In the genomic region with DNA sequence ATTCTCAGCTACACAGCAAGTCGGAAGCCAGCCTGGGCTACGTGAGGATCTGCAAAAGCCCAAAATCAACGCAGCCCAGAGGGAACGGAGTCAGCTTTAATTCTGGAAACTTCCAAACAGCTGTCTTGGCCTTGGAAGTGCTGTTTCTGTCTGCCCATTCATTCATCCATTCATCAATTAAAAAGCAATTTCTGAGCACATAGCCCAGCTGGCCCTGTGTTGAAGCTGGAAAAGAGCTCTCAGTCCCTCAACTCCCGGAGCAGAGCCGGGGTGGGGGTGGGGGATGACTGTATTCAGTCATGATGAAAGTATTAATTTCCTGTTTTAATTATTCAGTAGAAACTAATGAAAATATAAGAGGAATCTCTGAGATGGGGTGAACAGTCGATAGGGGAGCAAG, we compare ENCODE assay signal across 12 mouse cellular contexts.
DNase-seq lines count a peak whose midpoint lies in the region; ATAC-seq lines count a peak whose summit lies in the region.
"Had no signal": no experiment of that assay in that cellular context is flagged by ENCODE, and none has a peak within 500 bp of the region (broad histone marks: within the 10 kb centered on the region; RNA-seq: fewer than 3 reads in every experiment).

No protein-coding gene starts in this region.

- no peak overlapping the region for H3K4me2 ChIP-seq in midbrain, embryonic 12.5 days (replicated peaks)
- no peak overlapping the region for H3K4me2 ChIP-seq in hindbrain, embryonic 11.5 days (replicated peaks; ENCODE audit: low read depth, low read length)
- no peak overlapping the region for H3K4me2 ChIP-seq in neural tube, embryonic 14.5 days (ENCODE audit: low read depth, low read length)
- H3K4me2 ChIP-seq: heart, embryonic 15.5 days; liver, embryonic 15.5 days had no signal

- peak overlapping the region; percentile 39 for H3K27ac ChIP-seq in midbrain, embryonic 12.5 days (replicated peaks)
- H3K27ac ChIP-seq in midbrain, embryonic 10.5 days (replicated peaks) = no peak overlapping the region
- peak overlapping the region; percentile 56; the same call in 1 of the 2 replicates for H3K27ac ChIP-seq in hindbrain, embryonic 11.5 days (ENCODE audit: low read depth, low read length)
- H3K27ac ChIP-seq in neural tube, embryonic 14.5 days (ENCODE audit: low read depth, low read length) = peak overlapping the region; percentile 35
- H3K27ac ChIP-seq: heart, embryonic 15.5 days; liver, embryonic 15.5 days had no signal

- intact Hi-C loops in gastrocnemius, postnatal 14 days (cut with DNase I; ENCODE audit: low total_unique reads) = no loop called here

- no peak overlapping the region for H3K9ac ChIP-seq in midbrain, embryonic 12.5 days (replicated peaks)
- no peak overlapping the region for H3K9ac ChIP-seq in hindbrain, embryonic 11.5 days (ENCODE audit: low read depth, low read length)
- H3K9ac ChIP-seq in neural tube, embryonic 14.5 days (replicated peaks; ENCODE audit: low read depth, low read length) = no peak overlapping the region
- H3K9ac ChIP-seq: heart, embryonic 15.5 days; liver, embryonic 15.5 days had no signal

- peaks cover 21% of the 10 kb centered on the region for H3K4me1 ChIP-seq in midbrain, embryonic 12.5 days
- peaks cover 23% of the 10 kb centered on the region for H3K4me1 ChIP-seq in midbrain, embryonic 10.5 days
- H3K4me1 ChIP-seq in hindbrain, embryonic 11.5 days (replicated peaks; ENCODE audit: control insufficient read depth, insufficient read depth, low read length) = no peaks in the 10 kb centered on the region
- H3K4me1 ChIP-seq in neural tube, embryonic 14.5 days (ENCODE audit: control insufficient read depth, insufficient read depth, low read length) = peaks cover 13% of the 10 kb centered on the region; the same call in 1 of the 2 replicates
- H3K4me1 ChIP-seq: liver, embryonic 15.5 days had no signal

- H3K4me3 ChIP-seq in midbrain, embryonic 12.5 days = no peak overlapping the region
- H3K4me3 ChIP-seq in midbrain, embryonic 10.5 days = no peak overlapping the region
- no peak overlapping the region for H3K4me3 ChIP-seq in hindbrain, embryonic 11.5 days (ENCODE audit: low read depth, low read length)
- H3K4me3 ChIP-seq in neural tube, embryonic 14.5 days (ENCODE audit: low read depth, low read length) = no peak overlapping the region
- H3K4me3 ChIP-seq: heart, embryonic 15.5 days; liver, embryonic 15.5 days had no signal

- no peaks in the 10 kb centered on the region for H3K9me3 ChIP-seq in midbrain, embryonic 12.5 days
- H3K9me3 ChIP-seq in midbrain, embryonic 10.5 days (replicated peaks) = no peaks in the 10 kb centered on the region
- no peaks in the 10 kb centered on the region for H3K9me3 ChIP-seq in hindbrain, embryonic 11.5 days (ENCODE audit: control insufficient read depth, low read length)
- no peaks in the 10 kb centered on the region for H3K9me3 ChIP-seq in neural tube, embryonic 14.5 days (ENCODE audit: control insufficient read depth, low read length)
- H3K9me3 ChIP-seq: heart, embryonic 15.5 days; liver, embryonic 15.5 days had no signal

- peak; percentile 28 for DNase-seq in gastrocnemius, postnatal 14 days
- DNase-seq in gastrocnemius, adult 8-10 months (ENCODE audit: low spot score in 2 of 2) = no peak
- DNase-seq in midbrain, embryonic 10.5 days (ENCODE audit: low spot score) = no peak
- no peak for DNase-seq in hindbrain, embryonic 11.5 days (ENCODE audit: low spot score)
- DNase-seq in urinary bladder, postnatal 4 days (ENCODE audit: low spot score in 2 of 2) = no peak
- DNase-seq in Muller cell, postnatal 12 days (ENCODE audit: inconsistent ontology term) = no peak
- DNase-seq: layer of hippocampus, adult 9-11 months; thymus, postnatal 36 days had no signal

- H3K27me3 ChIP-seq in midbrain, embryonic 12.5 days = peaks cover 18% of the 10 kb centered on the region
- peaks cover 30% of the 10 kb centered on the region for H3K27me3 ChIP-seq in midbrain, embryonic 10.5 days (ENCODE audit: low read depth, poor library complexity, severe bottlenecking)
- no peaks in the 10 kb centered on the region; the same call in 1 of the 2 replicates for H3K27me3 ChIP-seq in hindbrain, embryonic 11.5 days (ENCODE audit: control insufficient read depth, insufficient read depth, low read length)
- H3K27me3 ChIP-seq in neural tube, embryonic 14.5 days (ENCODE audit: control insufficient read depth, insufficient read depth, low read length) = no peaks in the 10 kb centered on the region

- H3K36me3 ChIP-seq in midbrain, embryonic 12.5 days = peaks cover 19% of the 10 kb centered on the region
- peaks cover 13% of the 10 kb centered on the region for H3K36me3 ChIP-seq in midbrain, embryonic 10.5 days
- no peaks in the 10 kb centered on the region for H3K36me3 ChIP-seq in hindbrain, embryonic 11.5 days (ENCODE audit: control insufficient read depth, insufficient read depth, low read length)
- H3K36me3 ChIP-seq in neural tube, embryonic 14.5 days (ENCODE audit: control insufficient read depth, insufficient read depth, low read length) = peaks cover 10% of the 10 kb centered on the region; the same call in 1 of the 2 replicates
- H3K36me3 ChIP-seq: heart, embryonic 15.5 days; liver, embryonic 15.5 days had no signal

- 75% methylated on average over 7 of the region's 7 CpGs for WGBS in midbrain, embryonic 12.5 days
- 90% methylated on average over 7 of the region's 7 CpGs for WGBS in midbrain, embryonic 10.5 days
- 58% methylated on average over 7 of the region's 7 CpGs for WGBS in hindbrain, embryonic 11.5 days
- WGBS in neural tube, embryonic 14.5 days = 43% methylated on average over 7 of the region's 7 CpGs

- no peak for ATAC-seq in midbrain, embryonic 12.5 days (ENCODE audit: low FRiP score, low read depth)
- ATAC-seq in hindbrain, embryonic 11.5 days (ENCODE audit: low FRiP score) = no peak
- ATAC-seq in neural tube, embryonic 14.5 days (ENCODE audit: low read depth) = no peak
